27 mouse cellular contexts compared by ENCODE assay signal in the genomic region with DNA sequence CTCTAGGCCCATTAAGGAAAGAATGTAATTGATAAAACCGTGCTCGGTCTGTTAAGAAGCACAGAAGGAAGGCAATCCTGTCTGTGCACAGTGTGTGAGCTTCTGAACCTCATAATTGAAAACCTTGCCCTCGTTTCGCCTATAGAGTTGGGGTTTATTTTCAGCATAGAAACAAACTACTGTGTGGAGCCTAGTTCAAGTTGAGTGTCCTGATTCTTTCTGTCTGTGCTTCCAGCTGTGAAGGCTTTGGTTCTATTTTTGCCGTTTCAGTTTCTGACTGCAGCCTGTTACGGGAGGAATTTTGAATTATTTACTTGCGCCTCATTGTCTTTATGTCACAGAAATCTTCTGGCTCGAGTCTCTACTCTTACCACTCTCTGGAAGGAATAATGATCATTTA.
A peak's percentile ranks its signal among the peaks of the same experiment; 100 is the strongest.
DNase-seq lines count a peak whose midpoint lies in the region; ATAC-seq and TF ChIP-seq lines count a peak whose summit lies in the region.
"Had no signal": no experiment of that assay in that cellular context is flagged by ENCODE, and none has a peak within 500 bp of the region (broad histone marks: within the 10 kb centered on the region; RNA-seq: fewer than 3 reads in every experiment).

No protein-coding gene starts in this region.

- H3K4me3 ChIP-seq in forebrain, embryonic 15.5 days, result no peak overlapping the region
- H3K4me3 ChIP-seq in forebrain, embryonic 11.5 days (ENCODE audit: low read depth, low read length), result no peak overlapping the region
- no peak overlapping the region for H3K4me3 ChIP-seq in hindbrain, embryonic 16.5 days (ENCODE audit: low read length)
- no peak overlapping the region for H3K4me3 ChIP-seq in hindbrain, embryonic 13.5 days
- H3K4me3 ChIP-seq in olfactory bulb, adult 2 months (ENCODE audit: insufficient read depth, low read depth, low read length), result no peak overlapping the region
- H3K4me3 ChIP-seq: embryonic facial prominence, embryonic 10.5 days; embryonic facial prominence, embryonic 13.5 days; erythroblast, embryonic 14.5 days; heart, adult 2 months; heart, embryonic 10.5 days; heart, embryonic 13.5 days; hindbrain, embryonic 15.5 days; intestine, embryonic 15.5 days had no signal

- no peak for TF ChIP-seq CTCF in olfactory bulb, adult 2 months (IDR thresholded peaks at IDR 0.05; ENCODE audit: insufficient read depth, low read depth, low read length)

- H3K27me3 ChIP-seq in forebrain, embryonic 15.5 days, result no peaks in the 10 kb centered on the region
- no peaks in the 10 kb centered on the region for H3K27me3 ChIP-seq in forebrain, embryonic 11.5 days (ENCODE audit: control insufficient read depth, insufficient read depth, low read length)
- no peaks in the 10 kb centered on the region for H3K27me3 ChIP-seq in hindbrain, embryonic 16.5 days (replicated peaks; ENCODE audit: control insufficient read depth, insufficient read depth, low read length)
- no peaks in the 10 kb centered on the region for H3K27me3 ChIP-seq in hindbrain, embryonic 13.5 days
- H3K27me3 ChIP-seq: embryonic facial prominence, embryonic 13.5 days; heart, embryonic 13.5 days; hindbrain, embryonic 15.5 days; intestine, embryonic 15.5 days had no signal

- WGBS in forebrain, embryonic 15.5 days, result 27% methylated on average over 8 of the region's 8 CpGs
- WGBS in forebrain, embryonic 11.5 days, result 44% methylated on average over 8 of the region's 8 CpGs
- 60% methylated on average over 8 of the region's 8 CpGs for WGBS in hindbrain, embryonic 16.5 days
- 68% methylated on average over 8 of the region's 8 CpGs for WGBS in hindbrain, embryonic 13.5 days
- 25% methylated on average over 8 of the region's 8 CpGs for WGBS in olfactory bulb, adult 2 months

- H3K4me2 ChIP-seq in forebrain, embryonic 15.5 days (replicated peaks), result no peak overlapping the region
- no peak overlapping the region for H3K4me2 ChIP-seq in forebrain, embryonic 11.5 days (ENCODE audit: low read depth, low read length, severe bottlenecking)
- H3K4me2 ChIP-seq in hindbrain, embryonic 16.5 days (ENCODE audit: low read length), result no peak overlapping the region
- no peak overlapping the region for H3K4me2 ChIP-seq in hindbrain, embryonic 13.5 days
- H3K4me2 ChIP-seq: embryonic facial prominence, embryonic 13.5 days; heart, embryonic 13.5 days; hindbrain, embryonic 15.5 days; intestine, embryonic 15.5 days had no signal

- H3K9me3 ChIP-seq in forebrain, embryonic 15.5 days, result no peaks in the 10 kb centered on the region
- no peaks in the 10 kb centered on the region for H3K9me3 ChIP-seq in forebrain, embryonic 11.5 days (ENCODE audit: control insufficient read depth, low read length)
- H3K9me3 ChIP-seq in hindbrain, embryonic 16.5 days (ENCODE audit: control insufficient read depth, low read length), result no peaks in the 10 kb centered on the region
- no peaks in the 10 kb centered on the region for H3K9me3 ChIP-seq in hindbrain, embryonic 13.5 days
- H3K9me3 ChIP-seq: embryonic facial prominence, embryonic 10.5 days; embryonic facial prominence, embryonic 13.5 days; heart, embryonic 10.5 days; heart, embryonic 13.5 days; hindbrain, embryonic 15.5 days; intestine, embryonic 15.5 days had no signal

- TF ChIP-seq POLR2A in olfactory bulb, adult 2 months (IDR thresholded peaks at IDR 0.05; ENCODE audit: insufficient read depth, low read depth, low read length), result no peak

- DNase-seq in forebrain, embryonic 11.5 days (ENCODE audit: low spot score), result no peak
- DNase-seq in brain, adult 2 months (ENCODE audit: low read depth, low spot score), result peak; percentile 54
- DNase-seq: adrenal gland, adult 2 months; adrenal gland, postnatal 14 days; cerebellum, adult 11-12 months; cerebellum, adult 8-10 months; cerebellum, postnatal 10 days; cerebellum, postnatal 36 days; embryo, embryonic 11 days; gastrocnemius, postnatal 10 days; gastrocnemius, postnatal 36 days; heart, adult 2 months; heart, postnatal 14 days; heart, postnatal 4 days; kidney, adult 11 months had no signal

- no peak overlapping the region for H3K9ac ChIP-seq in forebrain, embryonic 15.5 days (replicated peaks)
- H3K9ac ChIP-seq in forebrain, embryonic 11.5 days (ENCODE audit: low read length), result no peak overlapping the region
- H3K9ac ChIP-seq in hindbrain, embryonic 16.5 days (ENCODE audit: low read depth, low read length), result no peak overlapping the region
- no peak overlapping the region for H3K9ac ChIP-seq in hindbrain, embryonic 13.5 days
- H3K9ac ChIP-seq: embryonic facial prominence, embryonic 13.5 days; heart, embryonic 13.5 days; hindbrain, embryonic 15.5 days; intestine, embryonic 15.5 days had no signal

- no peaks in the 10 kb centered on the region for H3K36me3 ChIP-seq in forebrain, embryonic 15.5 days
- no peaks in the 10 kb centered on the region for H3K36me3 ChIP-seq in forebrain, embryonic 11.5 days (ENCODE audit: control insufficient read depth, insufficient read depth, low read length)
- H3K36me3 ChIP-seq in hindbrain, embryonic 16.5 days (ENCODE audit: control insufficient read depth, insufficient read depth, low read length), result no peaks in the 10 kb centered on the region
- H3K36me3 ChIP-seq in hindbrain, embryonic 13.5 days, result no peaks in the 10 kb centered on the region
- H3K36me3 ChIP-seq: embryonic facial prominence, embryonic 10.5 days; embryonic facial prominence, embryonic 13.5 days; heart, embryonic 10.5 days; heart, embryonic 13.5 days; hindbrain, embryonic 15.5 days; intestine, embryonic 15.5 days had no signal

- peak overlapping the region; percentile 34 for H3K27ac ChIP-seq in forebrain, embryonic 15.5 days (replicated peaks)
- no peak overlapping the region for H3K27ac ChIP-seq in forebrain, embryonic 11.5 days (ENCODE audit: low read depth, low read length)
- H3K27ac ChIP-seq in hindbrain, embryonic 16.5 days (ENCODE audit: low read depth, low read length), result 0 out of 2 replicates have a peak overlapping the region, but pooled peaks have one; percentile 17
- H3K27ac ChIP-seq in hindbrain, embryonic 13.5 days, result no peak overlapping the region
- peak overlapping the region; percentile 4 for H3K27ac ChIP-seq in olfactory bulb, adult 2 months (ENCODE audit: insufficient read depth, low read depth, low read length)
- H3K27ac ChIP-seq: embryonic facial prominence, embryonic 10.5 days; embryonic facial prominence, embryonic 13.5 days; heart, adult 2 months; heart, embryonic 10.5 days; heart, embryonic 13.5 days; hindbrain, embryonic 15.5 days; intestine, embryonic 15.5 days had no signal

- ATAC-seq in forebrain, embryonic 15.5 days (replicated peaks), result no peak
- no peak for ATAC-seq in forebrain, embryonic 11.5 days (replicated peaks; ENCODE audit: low FRiP score)
- ATAC-seq in hindbrain, embryonic 16.5 days, result no peak
- no peak for ATAC-seq in hindbrain, embryonic 13.5 days (ENCODE audit: low FRiP score)
- ATAC-seq: CD4-positive, CD25-positive, alpha-beta regulatory T cell, adult 4 months; intestine, embryonic 15.5 days had no signal

- peaks cover 26% of the 10 kb centered on the region for H3K4me1 ChIP-seq in forebrain, embryonic 15.5 days
- no peaks in the 10 kb centered on the region for H3K4me1 ChIP-seq in forebrain, embryonic 11.5 days (replicated peaks; ENCODE audit: control insufficient read depth, insufficient read depth, low read length)
- peaks cover 4% of the 10 kb centered on the region for H3K4me1 ChIP-seq in hindbrain, embryonic 16.5 days (ENCODE audit: control insufficient read depth, insufficient read depth, low read depth, low read length)
- H3K4me1 ChIP-seq in hindbrain, embryonic 13.5 days (replicated peaks), result peaks cover 17% of the 10 kb centered on the region
- H3K4me1 ChIP-seq in olfactory bulb, adult 2 months (ENCODE audit: control insufficient read depth, insufficient read depth, low read length), result no peaks in the 10 kb centered on the region
- H3K4me1 ChIP-seq: embryonic facial prominence, embryonic 10.5 days; embryonic facial prominence, embryonic 13.5 days; heart, embryonic 10.5 days; intestine, embryonic 15.5 days had no signal

Comparison
In these comparisons a context has a peak if more than half of its experiments do, and no peak if none do; other contexts are left out.
1. H3K27ac ChIP-seq: peak in forebrain, embryonic 15.5 days (single experiment), hindbrain, embryonic 16.5 days (single experiment) and olfactory bulb, adult 2 months (single experiment); none in forebrain, embryonic 11.5 days (single experiment) and hindbrain, embryonic 13.5 days (single experiment).